ENCODE assay signal across 20 mouse cellular contexts in the genomic region with DNA sequence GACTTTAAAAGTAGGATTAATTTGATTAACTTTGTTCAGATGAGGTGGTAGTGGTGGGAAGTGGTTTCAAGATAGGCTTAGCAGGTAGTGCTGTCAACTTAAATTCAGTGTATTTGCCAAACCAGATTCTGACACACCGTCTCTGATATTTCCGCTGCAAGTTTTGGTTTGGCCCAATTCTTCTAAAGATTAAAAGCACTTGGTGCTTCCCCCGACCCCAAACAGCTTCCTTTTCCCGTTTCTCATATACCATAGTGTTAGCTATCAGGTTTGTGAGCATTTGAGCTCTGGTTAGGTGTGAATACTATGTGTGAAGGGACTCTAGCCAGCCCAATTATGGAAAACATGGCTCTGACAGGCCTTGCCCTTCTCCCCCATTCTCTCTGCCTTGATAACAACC. TPM values are rescaled to one million over a fixed set of nuclear protein-coding genes. Genes with fewer than 3 reads are reported as not detected.
DNase-seq lines count a peak whose midpoint lies in the region; ATAC-seq and TF ChIP-seq lines count a peak whose summit lies in the region.
"Had no signal": no experiment of that assay in that cellular context is flagged by ENCODE, and none has a peak within 500 bp of the region (broad histone marks: within the 10 kb centered on the region; RNA-seq: fewer than 3 reads in every experiment).

No protein-coding gene starts in this region.

- H3K27ac ChIP-seq in layer of hippocampus, adult 2 months = no peak overlapping the region
- H3K27ac ChIP-seq: embryonic facial prominence, embryonic 13.5 days; heart, adult 2 months; hindbrain, embryonic 13.5 days; left cerebral cortex, adult 2 months; liver, embryonic 13.5 days; midbrain, embryonic 15.5 days had no signal

- no peak for TF ChIP-seq CTCF in layer of hippocampus, adult 2 months (conservative IDR thresholded peaks at IDR 0.05)

- H3K4me3 ChIP-seq in layer of hippocampus, adult 2 months = no peak overlapping the region
- H3K4me3 ChIP-seq: embryonic facial prominence, embryonic 13.5 days; heart, adult 2 months; hindbrain, embryonic 13.5 days; left cerebral cortex, adult 2 months; liver, embryonic 13.5 days; midbrain, embryonic 15.5 days had no signal

- peak; percentile 93 for ATAC-seq in CD4-positive, CD25-positive, alpha-beta regulatory T cell, adult 4 months
- ATAC-seq in inflammation-experienced regulatory T-cells, adult 6 months = peak; percentile 94
- ATAC-seq: forebrain, embryonic 16.5 days; midbrain, embryonic 15.5 days had no signal

- DNase-seq in 416B (ENCODE audit: low read depth) = peak; percentile 10
- peak; percentile 31 to 32 for DNase-seq in thymus, postnatal 10 days (ENCODE audit: low spot score in 2 of 2)
- no peak for DNase-seq in layer of hippocampus, adult 2 months (ENCODE audit: low spot score in 2 of 2)
- DNase-seq in right cerebral cortex, adult 2 months (ENCODE audit: low spot score in 2 of 2) = no peak
- DNase-seq in right cerebral cortex, postnatal 36 days (ENCODE audit: low spot score in 2 of 2) = no peak
- DNase-seq: adrenal gland, postnatal 14 days; cerebellum, adult 2 months; heart, adult 2 months; kidney, adult 11 months; kidney, postnatal 10 days; liver, embryonic 13.5 days; right cerebral cortex, postnatal 14 days had no signal

RNA-seq across cellular contexts. Expression of a gene that starts 10.2 kb away (rescaled TPM):
- under 1 TPM; 0.12 to 0.61 TPM for polyA plus RNA-seq in CD4-positive, CD25-positive, alpha-beta regulatory T cell, adult 4 months (2017; shearing (Covaris generic))
- 1 to 10 TPM in 1 of 3 experiments, under 1 TPM in 2; 0.66 to 2.9 (median 0.69) TPM for polyA plus RNA-seq in inflammation-experienced regulatory T-cells, adult 6 months (2017; shearing (Covaris generic))
- not detected for total RNA-seq in layer of hippocampus, adult 2 months (2021)
- total RNA-seq: gastrocnemius, adult 8-10 months; heart, adult 2 months; left cerebral cortex, adult 2 months had no signal
- polyA plus RNA-seq: cerebellum, adult 2 months; embryonic facial prominence, embryonic 13.5 days; liver, embryonic 13.5 days had no signal

RNA-seq across cellular contexts. Expression of a gene that starts 20.4 kb away (rescaled TPM):
- 10 to 100 TPM; 34.5 to 69.7 TPM for polyA plus RNA-seq in CD4-positive, CD25-positive, alpha-beta regulatory T cell, adult 4 months (2017; shearing (Covaris generic))
- polyA plus RNA-seq in inflammation-experienced regulatory T-cells, adult 6 months (2017; shearing (Covaris generic)) = 10 to 100 TPM; 24.2 to 49.9 (median 41.1) TPM
- total RNA-seq in layer of hippocampus, adult 2 months (2021) = 10 to 100 TPM; 44.7 to 49.6 TPM

Comparison
In these comparisons a context has a peak if more than half of its experiments do, and no peak if none do; other contexts are left out.
1. DNase-seq: peak in 416B (single experiment) and thymus, postnatal 10 days (2 of 2); none in layer of hippocampus, adult 2 months (0 of 2), right cerebral cortex, adult 2 months (0 of 2) and right cerebral cortex, postnatal 36 days (0 of 2).